Mouse (Mus musculus) ES-E14 (cell line): ENCODE results near the gene Tacc3. TPM values are rescaled to one million over a fixed set of nuclear protein-coding genes. Genes with fewer than 3 reads are reported as not detected.

Source experiments
- DNase-seq: peaks from one replicate; pipeline ENCODE4 v3.0.0-alpha.2; 2013; ENCODE audit warnings: low read depth, low spot score
- H3K27ac ChIP-seq: 2 replicates; pipeline ENCODE4 v1.5.1; 2012; ENCODE audit warnings: low read depth, mild to moderate bottlenecking, low read length, moderate library complexity, mixed read lengths; ENCODE audit not compliant: poor library complexity, insufficient read depth, severe bottlenecking
- H3K36me3 ChIP-seq: 2 replicates; pipeline ENCODE4 v1.6.1; 2012; ENCODE audit warnings: mild to moderate bottlenecking, low read length, moderate library complexity, mixed read lengths; ENCODE audit not compliant: control insufficient read depth, poor library complexity, insufficient read depth, severe bottlenecking
- H3K4me1 ChIP-seq, 2 experiments: fragments of 150-350 bp in 1 of 2; sonication (generic) in 1 of 2; 2 replicates each; pipeline ENCODE4 v1.6.1; 2012; ENCODE audit warnings: low read length in 2 of 2, mild to moderate bottlenecking in 1 of 2, mixed read lengths in 1 of 2; ENCODE audit not compliant: control insufficient read depth in 2 of 2, insufficient read depth in 2 of 2, poor library complexity in 1 of 2
- H3K4me3 ChIP-seq, 2 experiments: fragments of 150-350 bp in 1 of 2; sonication (generic) in 1 of 2; 2 replicates each; pipeline ENCODE4 v1.5.1; 2012; ENCODE audit warnings: low read length in 2 of 2, low read depth in 1 of 2, mild to moderate bottlenecking in 1 of 2, mixed read lengths in 1 of 2; ENCODE audit not compliant: insufficient read depth in 1 of 2, poor library complexity in 1 of 2, severe bottlenecking in 1 of 2
- H3K9ac ChIP-seq: 2 replicates; pipeline ENCODE4 v1.6.1; 2012; ENCODE audit warnings: low read depth, mild to moderate bottlenecking, low read length, mixed read lengths; ENCODE audit not compliant: poor library complexity, insufficient read depth, severe bottlenecking
- H3K9me3 ChIP-seq: fragments of 150-350 bp; sonication (generic); 2 replicates; pipeline ENCODE4 v1.6.1; 2012; ENCODE audit warnings: low read depth, mild to moderate bottlenecking, low read length; ENCODE audit not compliant: control insufficient read depth, insufficient read depth
- CHD2 ChIP-seq: IDR thresholded peaks from 2 replicates; pipeline ENCODE4 v1.6.1; 2014; ENCODE audit warnings: mild to moderate bottlenecking, low read depth, low read length, inconsistent platforms
- HCFC1 ChIP-seq: IDR thresholded peaks from 2 replicates; pipeline ENCODE4 v1.6.1; 2012; ENCODE audit warnings: low read length, inconsistent platforms, borderline replicate concordance; ENCODE audit not compliant: insufficient read depth
- MAFK ChIP-seq: IDR thresholded peaks from 2 replicates; pipeline ENCODE4 v1.6.1; 2014; ENCODE audit warnings: mild to moderate bottlenecking, low read depth, low read length, inconsistent platforms; ENCODE audit not compliant: insufficient read depth
- ZC3H11A ChIP-seq: IDR thresholded peaks from 2 replicates; pipeline ENCODE4 v1.6.1; 2012; ENCODE audit warnings: low read depth, mild to moderate bottlenecking, inconsistent platforms, low read length, borderline replicate concordance
- ZNF384 ChIP-seq: IDR thresholded peaks from 2 replicates; pipeline ENCODE4 v1.6.1; 2012; ENCODE audit warnings: low read depth, low read length, inconsistent platforms
- in situ Hi-C, 2 experiments: fragments of 600-800 bp; cut with MboI; formaldehyde crosslinking; loops; one replicate each; pipeline ENCODE4 v1.15.1; 2025; ENCODE audit warnings: low sequenced_read_pairs in 2 of 2, inconsistent platforms in 1 of 2; ENCODE audit not compliant: unreplicated experiment in 2 of 2
- total RNA-seq: library from RNA; depleted of rRNA; stranded (reverse); fragments of 300-350 nt; gene quantifications from 2 replicates; pipeline ENCODE4 v1.2.3, GENCODE M21; 2012

Gene Tacc3
- total RNA-seq, 1 experiment, result 132 TPM

- H3K36me3 ChIP-seq, result peaks cover 11% of the 10 kb centered on the region
- TF ChIP-seq HCFC1 (no peak), MAFK (no peak), CHD2 (no peak), ZNF384 (no peak), ZC3H11A (no peak)
- peak overlapping the region; percentile 73 for H3K9ac ChIP-seq
- no peak for DNase-seq
- in situ Hi-C loops, result no loop called here
- H3K4me1 ChIP-seq, result peaks cover 0 to 2% of the 10 kb centered on the region in 2 experiments; a peak in 1 of 4 replicates
- no peaks in the 10 kb centered on the region for H3K9me3 ChIP-seq
- no peak overlapping the region for H3K27ac ChIP-seq
- peak overlapping the region; percentile 77 to 79 for H3K4me3 ChIP-seq
These were observed 1.2 kb upstream of the Tacc3 start for GRCm38 (mm10) chr5:33656739-33657138.

GRCm38 (mm10) chr5:33657251-33657786, 609 bp upstream of the Tacc3 start:
- Histone ChIP-seq H3K9me3 (no peaks in the 10 kb centered on the region), H3K36me3 (peaks cover 12% of the 10 kb centered on the region), H3K27ac (no peak overlapping the region), H3K9ac (peak overlapping the region; percentile 73), H3K4me3 (peak overlapping the region; percentile 77 to 79), H3K4me1 (peaks cover 0 to 2% of the 10 kb centered on the region in 2 experiments; a peak in 1 of 4 replicates)
- no peak for DNase-seq
- no peak for TF ChIP-seq ZC3H11A
- TF ChIP-seq HCFC1, result no peak
- TF ChIP-seq ZNF384, result no peak
- TF ChIP-seq CHD2, result no peak
- TF ChIP-seq MAFK, result no peak
- in situ Hi-C loops, result no loop called here

- H3K4me3 ChIP-seq, result peak overlapping the region; percentile 77 to 79
- peak overlapping the region; percentile 70 for H3K27ac ChIP-seq
- no peak for TF ChIP-seq CHD2
- no peak for TF ChIP-seq HCFC1
- TF ChIP-seq ZNF384, result no peak
- no peak for TF ChIP-seq ZC3H11A
- no peak for TF ChIP-seq MAFK
- H3K9ac ChIP-seq, result peak overlapping the region; percentile 95
- in situ Hi-C loops, result no loop called here
- no peaks in the 10 kb centered on the region for H3K9me3 ChIP-seq
- H3K36me3 ChIP-seq, result peaks cover 15% of the 10 kb centered on the region
- peaks cover 0 to 2% of the 10 kb centered on the region in 2 experiments; a peak in 1 of 4 replicates for H3K4me1 ChIP-seq
- DNase-seq, result no peak
These were observed 729 bp downstream of the Tacc3 start for GRCm38 (mm10) chr5:33658664-33659050.

- H3K9me3 ChIP-seq, result no peaks in the 10 kb centered on the region
- TF ChIP-seq CHD2 (no peak), MAFK (no peak), ZC3H11A (no peak), HCFC1 (no peak), ZNF384 (no peak)
- H3K9ac ChIP-seq, result no peak overlapping the region
- H3K36me3 ChIP-seq, result peaks cover 57% of the 10 kb centered on the region
- no peak overlapping the region for H3K4me3 ChIP-seq
- in situ Hi-C loops, result no loop called here
- no peaks in the 10 kb centered on the region; a peak in 1 of 4 replicates for H3K4me1 ChIP-seq
- DNase-seq, result peak; percentile 38
- no peak overlapping the region for H3K27ac ChIP-seq
These were observed 10.3 kb downstream of the Tacc3 start for GRCm38 (mm10) chr5:33668223-33668622.

GRCm38 (mm10) chr5:33671659-33672058, 13.7 kb downstream of the Tacc3 start:
- H3K9me3 ChIP-seq, result no peaks in the 10 kb centered on the region
- H3K4me1 ChIP-seq, result no peaks in the 10 kb centered on the region; a peak in 1 of 4 replicates
- no peak for DNase-seq
- H3K4me3 ChIP-seq, result no peak overlapping the region
- no peak overlapping the region for H3K27ac ChIP-seq
- peaks cover 46% of the 10 kb centered on the region for H3K36me3 ChIP-seq
- in situ Hi-C loops, result no loop called here
- H3K9ac ChIP-seq, result no peak overlapping the region
- TF ChIP-seq HCFC1, result no peak
- TF ChIP-seq ZC3H11A, result no peak
- TF ChIP-seq MAFK, result no peak
- TF ChIP-seq CHD2, result no peak
- TF ChIP-seq ZNF384, result no peak
